Mouse (Mus musculus) adrenal gland (tissue): ENCODE data around the gene Nim1k.
"Not testable (repeated sequence)": the region's sequence is repeated elsewhere in the genome, so short reads cannot be mapped to it uniquely, and the experiment has no call there.

Experiments used
- intact Hi-C: fragments of 180-260 bp; cut with DNase I; formaldehyde crosslinking; loops from one replicate; pipeline ENCODE4 v1.15.1; 2025

The Nim1k gene

DNA sequence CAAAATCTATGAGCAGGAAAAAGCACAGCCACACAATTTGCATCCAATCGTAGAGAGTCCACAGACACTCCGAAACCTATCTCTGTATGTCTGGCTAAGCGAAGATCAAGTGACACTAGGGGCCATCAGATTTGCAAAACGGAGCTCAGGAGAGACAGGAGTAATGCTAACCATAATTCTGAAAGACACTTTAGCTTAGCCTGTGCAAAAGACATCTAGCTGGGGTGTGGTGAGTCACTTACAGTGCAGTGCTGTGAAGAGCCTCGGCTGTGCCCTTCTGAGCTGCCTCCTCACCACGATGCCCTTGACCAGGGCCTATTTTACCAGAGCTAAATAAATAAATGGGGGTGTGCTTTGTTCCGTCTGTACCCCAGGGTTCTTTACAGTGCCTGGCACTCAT lies 26.3 kb downstream of the Nim1k start:
- intact Hi-C loops, result no loop called here

GRCm38 (mm10) chr13:119727608-119728387 lies 27.9 kb downstream of the Nim1k start:
- intact Hi-C loops, result no loop called here

GRCm38 (mm10) chr13:119724541-119724940 lies 31.1 kb downstream of the Nim1k start:
- intact Hi-C loops, result no loop called here

DNA sequence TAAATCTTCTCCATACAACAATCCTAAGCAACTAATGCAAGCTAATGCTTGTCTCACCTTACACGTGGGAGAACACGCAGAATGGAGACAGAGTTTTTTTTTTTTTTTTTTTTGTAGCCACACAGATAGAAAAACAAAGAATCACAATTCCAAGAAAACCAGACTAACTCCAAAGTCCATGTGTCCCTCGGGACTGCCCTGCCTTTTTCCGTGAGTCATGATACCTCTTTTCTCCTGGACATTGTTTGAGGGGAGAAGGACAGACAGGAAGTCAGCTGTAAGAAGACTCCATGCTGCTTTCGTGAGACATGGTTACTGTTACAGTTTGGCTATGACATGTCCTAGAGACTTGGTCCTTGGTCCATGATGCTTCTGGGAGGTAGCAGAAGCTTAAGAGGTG lies 32.3 kb downstream of the Nim1k start:
- intact Hi-C loops, result no loop called here

DNA sequence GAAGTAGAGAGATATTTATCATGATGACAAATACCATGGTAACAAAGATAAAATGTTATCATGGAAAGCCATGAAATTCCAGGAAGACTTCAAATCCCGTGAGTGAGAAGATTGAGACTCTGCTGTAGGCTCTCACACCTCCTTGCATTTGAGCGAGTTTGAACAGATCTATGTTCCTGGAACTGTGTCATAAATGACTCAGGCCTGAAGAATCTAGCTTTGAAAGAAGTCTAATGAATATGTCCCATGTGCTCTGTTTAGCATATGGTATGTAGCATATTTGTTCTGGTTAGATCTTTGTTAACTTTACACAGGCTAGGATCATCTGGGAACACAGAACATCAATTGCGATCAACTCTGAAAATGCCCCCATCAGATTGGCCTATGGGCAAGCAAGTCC lies 33.2 kb downstream of the Nim1k start:
- intact Hi-C loops, result no loop called here

DNA sequence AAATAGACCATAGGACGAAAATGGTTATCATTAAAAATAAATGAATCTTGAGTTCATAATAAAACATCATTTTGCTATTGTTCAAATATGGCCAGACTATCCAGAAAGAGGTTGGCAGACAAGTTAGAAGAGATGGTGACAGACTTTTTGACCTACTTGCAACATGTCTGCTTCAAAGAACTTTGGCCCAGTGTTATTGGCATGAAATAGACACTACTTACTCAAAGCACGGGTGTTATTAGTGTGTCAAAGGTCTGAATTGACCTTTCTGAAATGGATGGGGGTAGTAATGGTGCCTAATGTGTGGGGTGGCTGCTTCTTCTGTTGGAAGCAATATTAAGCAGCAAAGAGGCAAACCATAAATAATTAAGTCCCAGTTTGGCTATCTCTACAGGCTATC lies 39.6 kb downstream of the Nim1k start:
- intact Hi-C loops, result no loop called here

GRCm38 (mm10) chr13:119713821-119714220 lies 41.9 kb downstream of the Nim1k start:
- intact Hi-C loops, result no loop called here

DNA sequence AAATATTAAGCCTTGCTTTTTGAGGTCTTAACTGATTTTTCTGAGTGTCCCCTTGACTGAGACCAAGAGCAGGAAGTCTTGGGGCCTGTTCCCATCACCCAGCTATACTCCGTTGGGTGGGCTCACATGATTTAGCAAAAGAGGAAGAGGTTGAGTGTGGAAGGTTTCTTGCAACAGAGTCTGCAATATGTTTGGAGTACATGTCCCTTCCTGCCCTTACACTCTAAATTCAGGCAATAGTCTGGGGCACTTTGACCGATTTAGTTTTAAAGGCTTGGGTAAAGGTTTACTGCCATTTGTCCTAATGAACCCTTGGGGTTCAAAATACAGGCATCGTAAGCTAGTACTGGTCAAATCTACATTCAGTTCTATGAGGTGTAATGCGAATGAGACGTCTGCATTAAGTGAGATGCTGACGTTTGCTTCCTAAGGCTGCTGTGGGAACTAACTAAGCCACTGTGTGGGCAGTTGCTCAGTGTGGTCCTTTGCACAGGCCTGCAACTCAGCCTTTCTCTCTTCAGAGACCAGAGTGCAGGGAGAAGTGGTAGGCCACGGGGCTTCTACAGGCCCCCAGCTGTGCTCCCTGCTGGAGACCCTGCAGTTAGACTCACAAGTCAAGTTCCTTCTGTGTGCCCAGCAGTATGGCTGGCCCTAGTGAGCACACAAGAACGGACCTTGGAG lies 42.4 kb downstream of the Nim1k start:
- intact Hi-C loops, result no loop called here

DNA sequence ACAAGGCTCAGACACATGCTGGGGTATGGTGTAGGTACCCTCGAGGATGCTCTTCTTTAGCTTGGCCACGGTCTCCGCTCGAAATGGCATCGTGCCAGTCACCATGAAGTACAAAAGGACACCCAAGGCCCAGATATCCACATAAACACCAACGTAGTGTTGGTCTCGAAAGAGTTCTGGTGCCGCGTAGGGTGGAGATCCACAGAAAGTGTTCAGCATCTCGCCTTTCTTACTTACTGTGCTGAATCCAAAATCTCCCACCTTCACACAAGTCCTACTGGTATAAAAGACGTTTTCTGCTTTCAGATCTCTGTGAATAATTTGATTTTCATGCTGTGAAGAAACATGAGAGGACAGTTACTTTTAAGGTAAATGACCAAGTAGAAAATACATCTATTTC lies 43.2 kb downstream of the Nim1k start:
- intact Hi-C loops, result no loop called here

GRCm38 (mm10) chr13:119710268-119710610 lies 45.4 kb downstream of the Nim1k start:
- intact Hi-C loops, result no loop called here

DNA sequence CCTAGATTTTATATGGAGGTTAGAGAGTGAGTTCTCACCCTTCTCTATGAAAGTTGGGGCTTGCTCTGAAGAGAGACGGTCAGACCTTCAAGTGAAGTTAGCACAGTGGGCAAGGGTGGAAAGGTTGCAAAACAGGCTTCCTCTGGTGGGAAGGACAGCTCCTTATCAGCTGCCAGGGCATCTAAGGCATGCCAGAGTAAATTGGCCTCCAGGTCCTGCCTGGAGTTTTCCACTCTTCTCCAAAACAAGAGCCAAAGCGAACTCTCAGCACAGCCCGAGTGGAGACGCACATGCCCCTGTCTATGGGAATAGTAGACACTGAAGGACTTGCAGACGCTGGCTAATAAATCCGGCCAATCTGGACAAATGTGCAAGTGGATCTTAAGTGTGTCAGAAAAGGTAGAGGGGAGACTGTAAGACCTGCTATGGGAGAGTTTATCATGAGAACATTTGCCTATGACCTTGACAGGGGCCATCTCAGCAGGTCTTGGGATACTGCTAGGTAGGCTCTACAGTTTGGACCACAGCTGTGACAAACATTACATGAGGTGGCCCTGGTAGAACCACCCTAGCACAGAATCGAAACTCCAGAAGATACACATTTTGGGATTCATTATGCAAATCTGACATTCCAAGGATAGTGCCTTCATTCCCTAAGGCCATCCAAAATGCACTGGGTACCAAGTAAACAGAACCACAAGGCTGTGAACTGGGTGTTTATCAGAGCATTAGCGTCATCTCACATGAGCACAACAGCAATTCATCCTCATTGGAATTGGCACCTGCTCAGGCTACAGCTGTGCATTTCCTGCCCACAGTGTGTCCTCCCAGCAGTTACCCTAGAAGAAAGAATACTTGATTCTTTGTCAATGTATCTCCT lies 46.1 kb downstream of the Nim1k start:
- intact Hi-C loops, result no loop called here

DNA sequence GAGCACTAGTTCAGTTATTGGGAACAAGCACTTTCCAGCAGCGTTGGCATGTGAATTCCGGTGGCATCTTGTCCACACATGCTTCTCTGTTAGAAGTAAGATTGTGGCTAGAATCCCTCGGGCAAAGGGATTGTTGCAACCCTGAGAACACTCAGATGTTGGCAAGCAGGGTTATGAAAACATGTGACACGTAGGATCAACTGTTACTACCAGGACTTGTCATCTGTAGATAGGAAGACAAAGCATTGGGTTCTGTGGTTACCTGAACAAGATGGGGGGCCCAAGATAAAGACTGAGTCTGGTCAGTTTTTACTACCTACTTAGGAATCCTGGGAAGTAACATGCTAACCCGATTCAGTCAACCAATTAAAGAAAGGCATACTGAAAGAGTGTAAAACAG lies 46.7 kb downstream of the Nim1k start:
- intact Hi-C loops, result no loop called here

DNA sequence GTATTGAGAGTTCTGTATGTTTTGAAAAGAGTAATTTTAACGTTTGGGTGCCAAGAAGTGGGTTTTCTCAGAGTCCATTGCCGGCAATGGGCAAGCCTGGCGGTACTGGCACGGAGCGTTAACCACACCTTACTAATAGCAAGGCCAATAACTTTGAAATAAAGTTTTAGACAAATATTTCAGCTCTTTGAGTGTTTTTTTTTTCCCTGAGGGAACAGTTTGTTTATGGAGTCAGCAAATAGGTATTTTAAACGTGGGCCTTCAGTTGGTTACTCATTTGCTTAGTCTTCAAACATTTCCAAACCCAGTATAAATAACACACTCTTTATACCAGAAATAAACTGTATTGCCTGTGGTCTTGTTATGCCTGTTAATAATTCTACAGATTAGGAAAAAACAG lies 47.8 kb downstream of the Nim1k start:
- intact Hi-C loops, result no loop called here

DNA sequence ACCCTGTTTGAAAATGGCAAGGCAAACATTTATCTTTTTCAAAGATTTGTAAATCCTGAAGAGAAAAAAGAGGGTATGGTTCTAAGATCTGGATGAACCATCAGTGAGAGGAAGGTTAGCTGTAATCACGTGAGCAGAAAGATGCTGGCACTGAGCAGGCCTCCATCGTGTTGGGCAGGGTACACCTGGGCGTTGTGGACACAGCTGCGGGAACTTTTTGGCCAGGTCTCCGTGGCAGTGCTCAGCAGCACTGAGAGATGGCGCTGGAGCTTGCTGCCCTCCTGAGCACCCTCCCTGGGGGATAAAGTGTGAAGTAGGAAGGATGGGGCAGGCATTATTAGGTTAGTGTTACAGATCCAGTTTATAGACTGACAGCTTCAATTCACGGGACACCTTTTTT lies 48.7 kb downstream of the Nim1k start:
- intact Hi-C loops, result no loop called here

DNA sequence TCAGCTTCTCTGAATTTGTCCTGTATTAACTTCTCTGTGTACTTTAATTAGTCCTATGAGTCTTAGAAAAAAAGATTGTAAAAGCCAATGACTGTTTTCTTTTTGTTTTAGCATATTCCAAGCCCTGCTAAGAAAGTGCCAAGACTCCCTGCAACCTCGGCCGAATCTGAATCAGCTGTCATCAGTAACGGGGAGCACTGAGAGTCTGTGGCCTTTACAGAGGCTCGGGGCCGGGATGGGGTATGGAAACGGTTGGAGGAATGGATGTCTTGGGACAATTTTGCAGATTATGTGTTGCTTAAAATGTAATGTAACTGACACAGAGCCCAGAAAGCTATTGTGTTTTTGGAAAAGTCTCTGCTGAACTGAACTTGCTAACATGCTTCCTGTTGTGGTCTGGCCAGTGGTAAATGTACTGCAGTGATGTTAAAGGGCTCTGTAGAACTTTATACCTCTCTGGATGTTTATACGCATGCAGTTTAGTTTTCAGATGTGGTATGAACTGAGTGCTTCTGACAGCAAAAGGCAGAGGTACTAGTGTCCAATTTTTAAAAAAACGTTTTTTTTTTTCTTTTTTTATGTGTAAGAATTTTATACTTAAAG lies 49.3 kb downstream of the Nim1k start:
- intact Hi-C loops, result not testable (repeated sequence)

GRCm38 (mm10) chr13:119704280-119704679 lies 51.4 kb downstream of the Nim1k start:
- intact Hi-C loops, result no loop called here

- intact Hi-C loops, result no loop called here
These were observed 57.2 kb downstream of the Nim1k start for GRCm38 (mm10) chr13:119698436-119698835.

- intact Hi-C loops, result no loop called here
These were observed 59.2 kb downstream of the Nim1k start for GRCm38 (mm10) chr13:119696496-119696895.

GRCm38 (mm10) chr13:119695676-119696075 lies 60.0 kb downstream of the Nim1k start:
- intact Hi-C loops, result no loop called here

DNA sequence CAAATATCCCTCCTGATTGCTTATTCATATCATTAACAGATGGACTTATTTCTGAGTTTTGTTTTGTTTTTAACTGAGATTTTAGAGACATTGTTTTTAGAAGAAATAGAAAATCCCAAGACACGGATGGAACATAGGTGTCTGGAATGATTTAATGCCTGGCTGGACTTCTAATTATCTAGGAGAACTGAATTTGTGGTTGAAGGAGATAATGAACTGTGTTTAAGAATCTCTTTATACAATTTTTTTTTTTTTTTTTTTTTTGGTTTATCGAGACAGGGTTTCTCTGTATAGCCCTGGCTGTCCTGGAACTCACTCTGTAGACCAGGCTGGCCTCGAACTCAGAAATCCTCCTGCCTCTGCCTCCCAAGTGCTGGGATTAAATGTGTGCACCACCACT lies 63.7 kb downstream of the Nim1k start:
- intact Hi-C loops, result not testable (repeated sequence)

DNA sequence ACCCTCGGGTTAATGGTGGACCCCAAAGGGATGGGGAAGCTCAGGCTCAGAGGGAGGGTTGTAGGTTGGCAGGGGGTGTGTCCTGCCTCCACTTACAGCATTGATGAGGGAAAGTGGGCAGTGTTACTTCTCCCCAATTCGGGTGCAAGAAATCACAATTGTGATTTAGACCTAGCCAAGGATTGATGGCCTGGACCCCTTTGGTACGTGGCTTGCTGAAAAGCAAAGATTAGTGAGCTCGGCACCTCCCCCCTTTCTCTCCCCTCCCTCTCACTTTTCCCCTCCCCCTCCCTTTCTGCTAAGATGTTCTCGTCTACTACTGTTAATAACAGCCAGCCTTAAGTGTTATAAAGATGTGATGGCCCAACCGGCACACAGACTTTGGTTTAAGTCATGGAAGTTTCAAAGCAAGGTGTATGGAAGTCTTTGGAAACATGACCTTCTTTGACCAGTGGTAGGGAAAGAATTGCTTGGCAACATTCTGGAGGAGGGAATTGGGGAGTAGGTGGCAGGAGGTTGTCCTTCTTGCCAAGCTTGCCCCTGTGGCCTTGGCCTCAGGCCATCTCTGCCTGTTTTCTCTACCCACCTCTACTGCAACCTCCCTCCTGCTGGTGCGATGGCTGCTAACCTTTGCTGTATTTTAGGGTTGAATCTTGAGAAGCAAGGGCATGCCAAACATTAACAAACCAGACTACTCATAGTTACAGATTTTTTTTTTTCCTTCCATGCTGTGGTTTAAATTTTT lies 64.6 kb downstream of the Nim1k start:
- intact Hi-C loops, result no loop called here
